9 mouse cellular contexts compared by ENCODE assay signal in the genomic region with DNA sequence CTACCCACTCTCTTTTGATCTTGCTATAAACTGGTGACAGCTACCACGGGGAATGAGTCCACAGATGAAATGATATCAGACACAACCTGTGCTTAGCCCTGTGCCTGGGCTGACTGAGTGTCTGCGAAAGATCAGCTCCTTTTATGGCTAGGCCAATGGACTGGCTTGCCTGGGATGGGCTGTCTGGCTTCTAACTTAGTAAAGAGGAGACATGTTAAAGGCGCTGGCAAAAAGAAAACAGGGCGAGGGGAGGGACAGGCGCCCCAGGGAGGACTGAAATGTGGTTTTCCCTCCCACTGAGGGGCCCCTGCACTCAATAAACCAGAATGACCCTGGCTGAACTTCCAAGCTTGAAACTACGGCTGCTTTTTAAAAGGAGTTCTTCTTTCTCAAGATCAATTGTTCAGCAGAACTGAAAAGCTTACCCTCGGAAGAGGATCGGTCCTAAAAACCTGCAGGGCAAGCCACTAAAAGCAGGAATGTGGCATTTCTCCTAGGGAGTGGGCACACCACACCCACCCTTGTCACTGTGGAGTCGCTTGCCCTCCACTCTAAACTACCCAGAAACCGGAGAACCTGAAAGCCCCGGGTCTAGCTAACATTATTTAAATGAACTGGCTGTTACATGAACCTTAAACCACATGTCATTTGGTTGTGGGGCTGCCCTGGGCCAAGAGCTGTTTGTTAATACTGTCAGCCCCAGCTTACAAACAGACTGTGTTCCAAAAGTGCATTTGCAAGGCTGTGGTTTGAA. TPM values are rescaled to one million over a fixed set of nuclear protein-coding genes. Genes with fewer than 3 reads are reported as not detected.
A peak's percentile ranks its signal among the peaks of the same experiment; 100 is the strongest.
DNase-seq lines count a peak whose midpoint lies in the region; ATAC-seq and TF ChIP-seq lines count a peak whose summit lies in the region.
"Had no signal": no experiment of that assay in that cellular context is flagged by ENCODE, and none has a peak within 500 bp of the region (broad histone marks: within the 10 kb centered on the region; RNA-seq: fewer than 3 reads in every experiment).

No protein-coding gene starts in this region.

- WGBS in heart, embryonic 12.5 days = 28% methylated on average over 11 of the region's 11 CpGs
- WGBS in midbrain, embryonic 11.5 days = 14% methylated on average over 11 of the region's 11 CpGs
- WGBS in midbrain, postnatal 0 days = 25% methylated on average over 11 of the region's 11 CpGs
- 11% methylated on average over 11 of the region's 11 CpGs for WGBS in limb, embryonic 15.5 days

- H3K4me3 ChIP-seq in heart, embryonic 12.5 days = no peak overlapping the region
- no peak overlapping the region for H3K4me3 ChIP-seq in midbrain, embryonic 11.5 days (ENCODE audit: low read depth, low read length)
- no peak overlapping the region for H3K4me3 ChIP-seq in midbrain, postnatal 0 days (ENCODE audit: low read depth, low read length)
- no peak overlapping the region for H3K4me3 ChIP-seq in limb, embryonic 15.5 days
- H3K4me3 ChIP-seq in left cerebral cortex, adult 2 months = no peak overlapping the region

- H3K9ac ChIP-seq in heart, embryonic 12.5 days = no peak overlapping the region
- H3K9ac ChIP-seq in midbrain, embryonic 11.5 days (ENCODE audit: low read length) = no peak overlapping the region; the same call in 1 of the 2 replicates
- no peak overlapping the region for H3K9ac ChIP-seq in midbrain, postnatal 0 days (replicated peaks; ENCODE audit: low read length, poor library complexity, severe bottlenecking)
- H3K9ac ChIP-seq in limb, embryonic 15.5 days = no peak overlapping the region

- peak overlapping the region; percentile 42 for H3K4me2 ChIP-seq in heart, embryonic 12.5 days
- H3K4me2 ChIP-seq in midbrain, embryonic 11.5 days = no peak overlapping the region; the same call in 1 of the 2 replicates
- H3K4me2 ChIP-seq in midbrain, postnatal 0 days (ENCODE audit: low read depth, low read length, poor library complexity, severe bottlenecking) = no peak overlapping the region
- peak overlapping the region; percentile 24 for H3K4me2 ChIP-seq in limb, embryonic 15.5 days

- no peak for TF ChIP-seq CTCF in midbrain, postnatal 0 days (IDR thresholded peaks at IDR 0.05)
- TF ChIP-seq CTCF in left cerebral cortex, adult 2 months (IDR thresholded peaks at IDR 0.05) = no peak

- H3K27me3 ChIP-seq in heart, embryonic 12.5 days (replicated peaks) = peaks cover 9% of the 10 kb centered on the region
- H3K27me3 ChIP-seq in midbrain, embryonic 11.5 days (ENCODE audit: control insufficient read depth, insufficient read depth, low read length) = peaks cover 8% of the 10 kb centered on the region
- H3K27me3 ChIP-seq in midbrain, postnatal 0 days (ENCODE audit: insufficient read depth, low read length) = no peaks in the 10 kb centered on the region
- H3K27me3 ChIP-seq in limb, embryonic 15.5 days = no peaks in the 10 kb centered on the region

- H3K36me3 ChIP-seq in heart, embryonic 12.5 days = no peaks in the 10 kb centered on the region
- no peaks in the 10 kb centered on the region for H3K36me3 ChIP-seq in midbrain, embryonic 11.5 days (ENCODE audit: control insufficient read depth, insufficient read depth, low read length)
- no peaks in the 10 kb centered on the region for H3K36me3 ChIP-seq in midbrain, postnatal 0 days (ENCODE audit: insufficient read depth, low read length)
- no peaks in the 10 kb centered on the region for H3K36me3 ChIP-seq in limb, embryonic 15.5 days

- DNase-seq in heart, postnatal 4 days = no peak
- DNase-seq in midbrain, embryonic 11.5 days (ENCODE audit: low spot score, missing footprints) = peak; percentile 88
- no peak for DNase-seq in midbrain, postnatal 0 days (ENCODE audit: low spot score)
- DNase-seq in spleen, postnatal 10 days (ENCODE audit: low spot score in 2 of 2) = no peak
- no peak for DNase-seq in left cerebral cortex, adult 2 months (ENCODE audit: extremely low spot score in 1 of 2, low spot score in 2 of 2)
- no peak for DNase-seq in left cerebral cortex, postnatal 14 days (ENCODE audit: low spot score in 2 of 2)
- DNase-seq: cerebellum, adult 8-10 months had no signal

- H3K9me3 ChIP-seq in heart, embryonic 12.5 days (replicated peaks) = no peaks in the 10 kb centered on the region
- H3K9me3 ChIP-seq in midbrain, embryonic 11.5 days (ENCODE audit: control insufficient read depth, low read length) = no peaks in the 10 kb centered on the region; the same call in 1 of the 2 replicates
- no peaks in the 10 kb centered on the region for H3K9me3 ChIP-seq in midbrain, postnatal 0 days (ENCODE audit: low read length)
- H3K9me3 ChIP-seq in limb, embryonic 15.5 days = no peaks in the 10 kb centered on the region

- peaks cover 17% of the 10 kb centered on the region for H3K4me1 ChIP-seq in heart, embryonic 12.5 days (replicated peaks)
- peaks cover 16% of the 10 kb centered on the region for H3K4me1 ChIP-seq in midbrain, embryonic 11.5 days (ENCODE audit: control insufficient read depth, insufficient read depth, low read length)
- no peaks in the 10 kb centered on the region for H3K4me1 ChIP-seq in midbrain, postnatal 0 days (ENCODE audit: insufficient read depth, low read length)
- H3K4me1 ChIP-seq in limb, embryonic 15.5 days = peaks cover 15% of the 10 kb centered on the region

- intact Hi-C loops in left cerebral cortex, adult 2 months (cut with DNase I) = no loop called here
- intact Hi-C loops in left cerebral cortex, postnatal 14 days (cut with DNase I) = no loop called here

- H3K27ac ChIP-seq in heart, embryonic 12.5 days (ENCODE audit: poor library complexity, severe bottlenecking) = peak overlapping the region; percentile 42; the same call in 1 of the 2 replicates
- no peak overlapping the region for H3K27ac ChIP-seq in midbrain, embryonic 11.5 days (ENCODE audit: low read depth, low read length)
- no peak overlapping the region for H3K27ac ChIP-seq in midbrain, postnatal 0 days (ENCODE audit: low read depth, low read length)
- H3K27ac ChIP-seq in limb, embryonic 15.5 days = peak overlapping the region; percentile 54
- H3K27ac ChIP-seq in left cerebral cortex, adult 2 months = no peak overlapping the region

- ATAC-seq in heart, embryonic 12.5 days (ENCODE audit: insufficient number of reproducible peaks, low FRiP score) = no peak; the same call in 1 of the 2 replicates
- 0 out of 2 replicates have a peak, but pooled peaks have one; percentile 43 for ATAC-seq in midbrain, embryonic 11.5 days (ENCODE audit: low FRiP score)
- no peak for ATAC-seq in midbrain, postnatal 0 days (ENCODE audit: low FRiP score)
- no peak for ATAC-seq in limb, embryonic 15.5 days (ENCODE audit: insufficient number of reproducible peaks, low FRiP score, low TSS enrichment, low read depth)

RNA-seq across cellular contexts. Expression of gene Sfrp2, which starts 17.8 kb away (rescaled TPM):
- polyA plus RNA-seq in heart, embryonic 12.5 days (2016; fragmentation: Nextera tagmentation; extraction: Ambion mirVana) = 141 and 179 TPM in 2 replicates
- total RNA-seq in heart, postnatal 4 days (2021) = 10 to 100 TPM; 56.2 to 63.9 TPM
- 88.4 and 96.4 TPM in 2 replicates for polyA plus RNA-seq in midbrain, embryonic 11.5 days (2014; fragmentation: Nextera tagmentation; extraction: Ambion mirVana)
- total RNA-seq in midbrain, postnatal 0 days (2014; rRNA removed) = 30.8 and 70.0 TPM in 2 replicates
- polyA plus RNA-seq in midbrain, postnatal 0 days (2015; fragmentation: Nextera tagmentation; extraction: Ambion mirVana) = 32.8 and 34.1 TPM in 2 replicates
- polyA plus RNA-seq in limb, embryonic 15.5 days (2015; fragmentation: Nextera tagmentation; extraction: Ambion mirVana) = 247 and 354 TPM in 2 replicates
- total RNA-seq in left cerebral cortex, adult 2 months (2021) = 1 to 10 TPM; 2.6 to 2.8 TPM
- 1 to 10 TPM; 4.2 to 5.7 TPM for total RNA-seq in left cerebral cortex, postnatal 14 days (2021)

RNA-seq across cellular contexts. Expression of gene Tlr2, which starts 57.7 kb away (rescaled TPM):
- 2.6 and 2.8 TPM in 2 replicates for polyA plus RNA-seq in heart, embryonic 12.5 days (2016; fragmentation: Nextera tagmentation; extraction: Ambion mirVana)
- 1 to 10 TPM; 1.5 to 1.6 TPM for total RNA-seq in heart, postnatal 4 days (2021)
- polyA plus RNA-seq in midbrain, embryonic 11.5 days (2014; fragmentation: Nextera tagmentation; extraction: Ambion mirVana) = 1.7 and 1.8 TPM in 2 replicates
- total RNA-seq in midbrain, postnatal 0 days (2014; rRNA removed) = 1.2 and 1.7 TPM in 2 replicates
- 0.91 and 0.99 TPM in 2 replicates for polyA plus RNA-seq in midbrain, postnatal 0 days (2015; fragmentation: Nextera tagmentation; extraction: Ambion mirVana)
- polyA plus RNA-seq in limb, embryonic 15.5 days (2015; fragmentation: Nextera tagmentation; extraction: Ambion mirVana) = 9.3 and 11.7 TPM in 2 replicates
- under 1 TPM; 0.44 to 0.72 TPM for total RNA-seq in left cerebral cortex, adult 2 months (2021)
- total RNA-seq in left cerebral cortex, postnatal 14 days (2021) = under 1 TPM; 0.66 to 0.89 TPM

Comparison
In these comparisons a context has a peak if more than half of its experiments do, and no peak if none do; other contexts are left out.
1. H3K27ac ChIP-seq: peak in heart, embryonic 12.5 days (single experiment) and limb, embryonic 15.5 days (single experiment); none in midbrain, embryonic 11.5 days (single experiment), midbrain, postnatal 0 days (single experiment) and left cerebral cortex, adult 2 months (single experiment).
2. H3K4me2 ChIP-seq: peak in heart, embryonic 12.5 days (single experiment) and limb, embryonic 15.5 days (single experiment); none in midbrain, embryonic 11.5 days (single experiment) and midbrain, postnatal 0 days (single experiment).